Mouse (Mus musculus) C2C12 (cell line): ENCODE data around the gene Slc12a8. TPM values are rescaled to one million over a fixed set of nuclear protein-coding genes. Genes with fewer than 3 reads are reported as not detected.

Experiments
- H3K27me3 ChIP-seq: one replicate; pipeline ENCODE4 v1.6.1; 2011; ENCODE audit not compliant: control insufficient read depth, insufficient read depth, insufficient read length
- H3K36me3 ChIP-seq: one replicate; pipeline ENCODE4 v1.6.1; 2011; ENCODE audit not compliant: control insufficient read depth, insufficient read depth
- H3K4me3 ChIP-seq: one replicate; pipeline ENCODE4 v1.5.1; 2011; ENCODE audit warnings: mild to moderate bottlenecking, control low read depth; ENCODE audit not compliant: poor library complexity, insufficient read depth, severe bottlenecking
- H3K79me2 ChIP-seq: one replicate; pipeline ENCODE4 v1.6.1; 2011; ENCODE audit not compliant: control insufficient read depth, insufficient read depth
- H3K79me3 ChIP-seq: one replicate; pipeline ENCODE4 v1.6.1; 2011; ENCODE audit warnings: low read depth, control low read depth
- H3ac ChIP-seq: one replicate; pipeline ENCODE3; 2011; ENCODE audit warnings: low read depth; ENCODE audit not compliant: control insufficient read depth, insufficient read length
- CEBPB ChIP-seq: IDR thresholded peaks from one replicate; pipeline ENCODE4 v1.6.1; 2011; ENCODE audit warnings: low read depth, mild to moderate bottlenecking, control low read depth, moderate library complexity
- CTCF ChIP-seq: IDR thresholded peaks from one replicate; pipeline ENCODE4 v1.5.1; 2011; ENCODE audit not compliant: control insufficient read depth, insufficient read depth, insufficient read length
- FOSL1 ChIP-seq: IDR thresholded peaks from one replicate; pipeline ENCODE4 v1.8.0; 2011; ENCODE audit warnings: mild to moderate bottlenecking, low read length; ENCODE audit not compliant: poor library complexity, insufficient read depth, severe bottlenecking
- MAX ChIP-seq: IDR thresholded peaks from one replicate; pipeline ENCODE4 v1.6.1; 2011; ENCODE audit warnings: mild to moderate bottlenecking, control low read depth
- MYOD1 ChIP-seq: IDR thresholded peaks from one replicate; pipeline ENCODE4 v1.6.1; 2011; ENCODE audit warnings: low read depth; ENCODE audit not compliant: control insufficient read depth, insufficient read length
- MYOG ChIP-seq: IDR thresholded peaks from one replicate; pipeline ENCODE4 v1.6.1; 2011; ENCODE audit not compliant: control insufficient read depth, insufficient read length; ENCODE audit errors: extremely low read depth
- USF1 ChIP-seq: IDR thresholded peaks from one replicate; pipeline ENCODE4 v1.6.1; 2011; ENCODE audit warnings: low read depth, mild to moderate bottlenecking, control low read depth, moderate library complexity
- polyA plus RNA-seq: library from polyadenylated mRNA; unstranded; fragments of >200 nt; fragmentation: generic; extraction: Trizol; gene quantifications from one replicate; pipeline ENCODE4 v1.2.1, GENCODE M21; 2012; ENCODE audit warnings: missing spikeins

The Slc12a8 gene
- polyA plus RNA-seq, 1 experiment: 0.06 TPM

DNA sequence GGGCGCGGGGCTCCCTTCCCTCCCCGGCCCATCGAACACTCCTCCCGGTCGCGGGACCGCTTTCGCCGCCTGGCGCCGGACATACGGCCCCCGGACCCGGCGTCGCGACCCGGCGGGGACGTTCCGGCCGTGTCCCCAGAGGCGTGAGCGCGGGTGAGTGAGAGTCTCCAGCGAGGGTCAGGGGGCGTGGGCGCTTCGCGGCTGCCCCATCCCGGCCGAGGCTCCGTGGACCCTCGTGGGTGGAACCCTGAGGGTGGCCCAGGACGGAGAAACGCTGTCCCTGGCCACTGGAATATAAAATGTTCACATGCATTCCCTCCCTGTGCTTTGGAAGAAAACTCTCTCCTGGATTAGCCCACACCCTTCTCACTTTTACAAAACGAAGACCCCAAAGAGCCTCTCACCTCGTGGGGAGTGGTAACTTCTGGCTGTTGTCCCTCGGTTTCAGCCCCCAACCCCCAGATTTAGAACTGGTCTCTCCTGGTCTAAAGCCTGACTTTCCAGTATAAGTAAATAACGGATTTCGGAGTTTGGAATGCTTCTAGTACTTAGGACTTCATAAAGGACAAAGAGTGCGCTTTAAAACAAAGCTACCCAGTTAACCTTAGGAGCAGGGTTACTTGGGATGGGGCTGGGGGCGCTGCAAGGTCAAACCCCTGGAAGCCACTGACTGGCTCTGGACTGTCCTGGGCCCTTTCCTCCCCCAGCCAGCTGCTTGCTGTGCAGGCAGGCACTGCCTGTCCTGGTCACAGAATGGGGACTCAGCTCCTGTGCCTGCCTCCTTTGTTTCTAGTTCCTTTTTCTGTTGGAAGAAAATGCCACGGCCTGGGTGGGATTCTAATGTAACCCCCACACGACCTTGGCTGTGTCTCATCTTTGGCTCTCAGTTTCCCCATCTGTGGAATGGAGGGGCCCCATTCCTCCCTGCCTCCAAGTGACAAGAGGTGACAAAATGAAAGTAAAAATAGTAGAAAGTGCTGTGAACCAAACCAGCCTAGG, 167.9 kb downstream of the Slc12a8 start:
- H3K79me2 ChIP-seq: peaks cover 38% of the 10 kb centered on the region
- TF ChIP-seq MAX (no peak), MYOD1 (no peak)
- H3K4me3 ChIP-seq: peak overlapping the region; percentile 65
- H3K79me3 ChIP-seq: peaks cover 15% of the 10 kb centered on the region
- H3K36me3 ChIP-seq: no peaks in the 10 kb centered on the region
- peak overlapping the region; percentile 98 for H3ac ChIP-seq
- no peaks in the 10 kb centered on the region for H3K27me3 ChIP-seq

DNA sequence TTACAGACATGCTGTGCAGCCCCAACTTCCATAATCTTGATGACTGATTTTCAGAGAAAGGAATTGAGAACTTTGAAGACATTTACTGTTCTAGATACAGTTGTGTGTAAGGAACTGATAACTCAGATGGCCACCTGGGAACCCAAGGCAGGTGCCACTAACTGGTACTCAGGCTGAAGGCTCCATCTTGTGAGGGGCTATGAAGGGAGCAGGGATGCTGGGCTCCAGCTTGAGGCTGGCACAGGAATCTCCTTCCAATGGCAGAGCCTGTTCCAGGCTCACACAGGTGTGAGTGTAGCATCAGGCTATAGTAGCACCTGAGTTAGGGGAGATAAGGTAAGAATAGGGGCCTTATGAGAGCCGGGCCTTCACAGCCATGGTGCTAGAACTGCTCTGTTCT, 168.9 kb downstream of the Slc12a8 start:
- Histone ChIP-seq H3K27me3 (no peaks in the 10 kb centered on the region), H3K4me3 (no peak overlapping the region), H3ac (no peak overlapping the region), H3K79me2 (peaks cover 38% of the 10 kb centered on the region), H3K36me3 (no peaks in the 10 kb centered on the region), H3K79me3 (peaks cover 17% of the 10 kb centered on the region)
- TF ChIP-seq CTCF (no peak), MYOG (no peak), USF1 (no peak), FOSL1 (no peak)

DNA sequence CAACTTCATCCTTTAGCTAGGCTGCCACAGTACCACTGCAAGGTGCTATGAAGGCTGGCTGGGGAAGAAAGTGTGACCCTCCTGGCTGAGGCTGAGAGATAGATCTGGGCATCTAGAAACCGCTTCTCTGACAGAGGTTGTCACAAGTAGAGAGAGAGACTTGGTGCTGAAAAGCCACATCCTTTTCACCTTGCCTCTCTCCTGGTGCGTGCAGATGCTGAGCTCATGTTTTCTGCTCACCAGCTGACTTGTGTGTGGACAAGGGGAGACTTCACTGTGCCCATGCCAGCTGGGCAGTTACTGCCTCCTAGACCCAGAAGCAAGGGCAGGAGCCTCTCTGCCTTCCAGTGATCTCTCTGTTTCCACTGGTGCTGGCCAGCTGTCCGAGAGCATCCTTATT, 170.6 kb downstream of the Slc12a8 start:
- H3ac ChIP-seq: no peak overlapping the region
- H3K4me3 ChIP-seq: no peak overlapping the region
- TF ChIP-seq MYOD1 (no peak), CTCF (no peak), USF1 (no peak), MAX (no peak), MYOG (no peak), CEBPB (no peak), FOSL1 (no peak)
- H3K36me3 ChIP-seq: no peaks in the 10 kb centered on the region
- peaks cover 38% of the 10 kb centered on the region for H3K79me2 ChIP-seq
- H3K27me3 ChIP-seq: no peaks in the 10 kb centered on the region
- peaks cover 17% of the 10 kb centered on the region for H3K79me3 ChIP-seq

DNA sequence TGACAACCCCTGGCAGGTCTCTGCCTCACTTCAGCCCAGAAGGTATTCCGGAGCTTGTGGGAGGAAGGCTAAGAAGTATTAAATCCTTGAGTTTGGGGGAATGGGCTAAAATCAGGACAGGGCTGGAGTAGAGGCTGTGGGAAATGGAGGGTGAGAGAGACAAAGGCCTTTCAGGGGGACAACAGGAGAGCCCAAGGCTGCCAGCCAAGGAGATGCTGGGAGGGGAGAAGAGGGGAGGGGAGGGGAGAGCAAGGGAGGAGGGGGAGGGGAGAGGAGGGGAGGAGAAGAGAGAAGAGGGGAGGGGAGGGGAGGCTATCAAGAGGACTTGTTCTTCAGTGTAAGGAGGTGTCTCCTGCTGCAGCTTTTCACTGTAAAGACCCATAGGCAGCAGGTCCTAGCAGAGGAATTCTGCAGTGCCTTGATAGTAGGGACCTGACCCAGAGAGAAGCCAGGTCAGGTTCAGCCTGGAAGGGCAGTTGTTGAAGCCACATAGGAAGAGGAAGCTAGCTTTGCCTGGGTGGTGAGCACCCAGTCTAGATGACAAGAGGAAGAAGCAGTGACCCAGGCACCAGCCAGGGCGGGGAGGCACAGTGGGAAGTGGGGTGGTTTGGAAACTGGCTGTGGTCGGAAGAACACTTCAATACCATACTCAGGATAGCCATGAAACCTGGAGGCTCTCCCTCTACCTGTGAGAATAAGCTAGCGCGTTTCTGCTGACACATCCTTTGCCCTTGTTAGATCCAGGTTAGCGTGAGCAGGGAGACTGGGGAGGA, 174.0 kb downstream of the Slc12a8 start:
- Histone ChIP-seq H3K79me3 (peaks cover 11% of the 10 kb centered on the region), H3K36me3 (no peaks in the 10 kb centered on the region), H3ac (no peak overlapping the region), H3K79me2 (peaks cover 34% of the 10 kb centered on the region), H3K4me3 (no peak overlapping the region), H3K27me3 (no peaks in the 10 kb centered on the region)
- TF ChIP-seq MAX: no peak
- no peak for TF ChIP-seq FOSL1
- no peak for TF ChIP-seq CTCF
- no peak for TF ChIP-seq USF1
- no peak for TF ChIP-seq CEBPB

DNA sequence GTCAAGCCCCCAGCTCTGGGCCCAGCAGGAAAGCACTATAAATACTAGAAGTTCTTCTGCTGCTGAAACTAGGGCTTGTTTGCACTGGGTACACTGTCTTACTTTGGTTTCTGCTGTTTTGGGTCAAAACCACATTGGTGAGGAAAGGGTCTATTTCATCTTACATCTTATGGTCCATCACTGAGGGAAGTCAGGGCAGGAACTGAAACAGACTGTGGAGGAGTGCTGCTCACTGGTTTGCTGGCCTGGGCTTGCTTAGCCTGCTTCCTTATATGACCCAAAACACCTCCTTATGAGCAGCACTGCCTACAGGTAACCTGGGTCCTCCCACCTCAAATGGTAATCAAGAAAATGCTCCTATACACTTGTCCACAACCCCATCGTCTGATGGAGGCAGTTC, 176.4 kb downstream of the Slc12a8 start:
- H3ac ChIP-seq: no peak overlapping the region
- no peaks in the 10 kb centered on the region for H3K36me3 ChIP-seq
- H3K27me3 ChIP-seq: no peaks in the 10 kb centered on the region
- TF ChIP-seq USF1 (no peak), MYOG (no peak), FOSL1 (no peak), CTCF (no peak), MYOD1 (no peak), CEBPB (no peak), MAX (no peak)
- peaks cover 13% of the 10 kb centered on the region for H3K79me2 ChIP-seq
- H3K79me3 ChIP-seq: peaks cover 4% of the 10 kb centered on the region
- no peak overlapping the region for H3K4me3 ChIP-seq
